Mouse (Mus musculus): Measurements from ENCODE around the gene Abi3.

GRCm38 (mm10) chr11:95829526-95830050, 12.7 kb downstream of the Abi3 start:
- TF ChIP-seq POLR2A (IDR thresholded peaks at IDR 0.05; ENCODE audit: insufficient read length, low read depth): no peak
- TF ChIP-seq USF1 (IDR thresholded peaks at IDR 0.05; ENCODE audit: low read depth): no peak
- TF ChIP-seq POLR2AphosphoS2 (IDR thresholded peaks at IDR 0.05; ENCODE audit: insufficient read length, low read depth): no peak
- no peak for TF ChIP-seq E2F4 (IDR thresholded peaks at IDR 0.05; ENCODE audit: insufficient read depth)
- TF ChIP-seq MYOG (IDR thresholded peaks at IDR 0.05; ENCODE audit: control insufficient read depth in 1 of 3, insufficient read depth in 1 of 3, insufficient read length in 2 of 3, low read depth in 2 of 3): no peak
- TF ChIP-seq MYOD1 (IDR thresholded peaks at IDR 0.05; ENCODE audit: control insufficient read depth in 1 of 3, insufficient read length in 2 of 3, low read depth in 2 of 3): no peak
- no peak for TF ChIP-seq TCF12 (IDR thresholded peaks at IDR 0.05; ENCODE audit: insufficient read depth, poor library complexity, severe bottlenecking)
- TF ChIP-seq MAX (IDR thresholded peaks at IDR 0.05; ENCODE audit: low read depth): no peak
- TF ChIP-seq CEBPB (IDR thresholded peaks at IDR 0.05; ENCODE audit: insufficient read depth, poor library complexity, severe bottlenecking): no peak
- no peak for TF ChIP-seq TCF3 (IDR thresholded peaks at IDR 0.05; ENCODE audit: insufficient read length, low read depth)
- no peak for TF ChIP-seq REST (IDR thresholded peaks at IDR 0.05; ENCODE audit: insufficient read depth, insufficient read length)

All from myocyte (in vitro differentiated cells).